Mouse (Mus musculus) liver, embryonic 11.5 days (tissue): ENCODE data around the gene Slc13a3. TPM values are rescaled to one million over a fixed set of nuclear protein-coding genes. Genes with fewer than 3 reads are reported as not detected.

Experiments used
- ATAC-seq: fragments of 200-750 bp; cut with Nextera tagmentation; replicated peaks from 2 replicates; pipeline ENCODE4 v1.8.0; 2017; ENCODE audit warnings: moderate number of reproducible peaks, mild to moderate bottlenecking, moderate TSS enrichment, moderate library complexity; ENCODE audit not compliant: low FRiP score
- DNase-seq: peaks from one replicate; pipeline ENCODE4 v3.0.0-alpha.2; 2017; ENCODE audit warnings: low spot score
- H3K27ac ChIP-seq: fragments of 300-500 bp; sonication (generic); 2 replicates; pipeline ENCODE4 v1.5.1; 2014; ENCODE audit warnings: mild to moderate bottlenecking, low read depth, low read length, control low read depth
- H3K27me3 ChIP-seq: fragments of 300-500 bp; sonication (generic); replicated peaks from 2 replicates; pipeline ENCODE4 v1.6.1; 2014; ENCODE audit warnings: low read length, mixed read lengths; ENCODE audit not compliant: control insufficient read depth, insufficient read depth
- H3K36me3 ChIP-seq: fragments of 300-500 bp; sonication (generic); 2 replicates; pipeline ENCODE4 v1.6.1; 2014; ENCODE audit warnings: mild to moderate bottlenecking, low read length, moderate library complexity, mixed read lengths; ENCODE audit not compliant: control insufficient read depth, insufficient read depth
- H3K4me1 ChIP-seq: fragments of 300-500 bp; sonication (generic); replicated peaks from 2 replicates; pipeline ENCODE4 v1.6.1; 2014; ENCODE audit warnings: low read length, mixed read lengths; ENCODE audit not compliant: control insufficient read depth, insufficient read depth
- H3K4me2 ChIP-seq: fragments of 300-500 bp; sonication (generic); 2 replicates; pipeline ENCODE4 v1.6.1; 2014; ENCODE audit warnings: mild to moderate bottlenecking, control low read depth, moderate library complexity
- H3K4me3 ChIP-seq: fragments of 300-500 bp; sonication (generic); 2 replicates; pipeline ENCODE4 v1.5.1; 2014; ENCODE audit warnings: low read depth, low read length, control low read depth
- H3K9ac ChIP-seq: fragments of 300-500 bp; sonication (generic); 2 replicates; pipeline ENCODE4 v1.6.1; 2014; ENCODE audit warnings: low read depth, low read length, control low read depth
- H3K9me3 ChIP-seq: fragments of 300-500 bp; sonication (generic); 2 replicates; pipeline ENCODE4 v1.6.1; 2016; ENCODE audit warnings: low read length, inconsistent platforms, mixed read lengths; ENCODE audit not compliant: control insufficient read depth
- WGBS: fragments of 180-500 bp; shearing (Covaris S2); extraction: QIAGEN DNeasy Blood & Tissue Kit; methylation state at CpG from one replicate; pipeline ENCODE4 v1.1.7; 2014; 5-methylcytosine and 5-hydroxymethylcytosine counted together
- polyA plus RNA-seq: library from polyadenylated mRNA; unstranded; fragments of >200 nt; fragmentation: Nextera tagmentation; extraction: Ambion mirVana; gene quantifications from 2 replicates; pipeline ENCODE4 v1.2.1, GENCODE M21; 2014

Slc13a3 gene
- polyA plus RNA-seq, 1 experiment from 2014 or later = 2.9 TPM

DNA sequence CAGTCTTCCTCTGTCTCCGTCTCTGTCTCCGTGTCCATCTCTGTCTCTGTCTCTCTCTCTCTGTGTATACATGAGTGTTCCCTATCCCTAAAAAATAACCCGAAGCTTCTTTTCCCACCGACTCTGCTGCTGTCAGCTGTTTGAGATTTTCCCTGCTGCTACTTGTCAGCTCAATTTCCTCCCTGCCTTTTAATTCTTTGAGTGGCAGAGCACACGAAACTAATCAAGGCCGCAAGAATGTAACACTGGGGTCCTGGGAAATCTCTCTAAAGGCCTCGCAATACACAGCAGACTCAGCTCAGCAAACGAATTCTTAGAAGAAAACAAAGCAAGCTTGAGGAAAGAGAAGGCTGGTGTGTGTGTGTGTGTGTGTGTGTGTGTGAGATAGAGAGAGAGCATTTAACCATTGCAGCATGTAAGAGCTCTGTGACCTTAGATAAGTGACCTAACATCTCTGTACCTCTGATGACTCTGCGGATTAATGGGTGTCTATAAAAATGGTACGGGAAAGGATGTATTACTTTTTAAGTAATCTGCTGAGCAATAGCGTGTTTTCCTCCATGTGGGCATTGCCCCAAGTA is 57.8 kb downstream of the Slc13a3 start:
- DNase-seq (no peak), ATAC-seq (peak; percentile 63; the same call in 1 of the 2 replicates)
- Histone ChIP-seq H3K4me2 (no peak overlapping the region), H3K27me3 (no peaks in the 10 kb centered on the region), H3K36me3 (no peaks in the 10 kb centered on the region), H3K4me1 (peaks cover 18% of the 10 kb centered on the region), H3K9ac (no peak overlapping the region), H3K4me3 (no peak overlapping the region), H3K27ac (no peak overlapping the region), H3K9me3 (no peaks in the 10 kb centered on the region)
- WGBS = 48% methylated on average over 11 of the region's 11 CpGs

GRCm38 (mm10) chr2:165414321-165414720 is 58.7 kb downstream of the Slc13a3 start:
- H3K4me1 ChIP-seq = peaks cover 18% of the 10 kb centered on the region
- no peak for ATAC-seq
- 57% methylated on average over 5 of the region's 5 CpGs for WGBS
- no peaks in the 10 kb centered on the region for H3K9me3 ChIP-seq
- H3K4me2 ChIP-seq = no peak overlapping the region
- no peak overlapping the region; the same call in 1 of the 2 replicates for H3K27ac ChIP-seq
- H3K9ac ChIP-seq = no peak overlapping the region
- H3K4me3 ChIP-seq = no peak overlapping the region
- no peaks in the 10 kb centered on the region; the same call in 1 of the 2 replicates for H3K27me3 ChIP-seq
- no peak for DNase-seq
- no peaks in the 10 kb centered on the region for H3K36me3 ChIP-seq

DNA sequence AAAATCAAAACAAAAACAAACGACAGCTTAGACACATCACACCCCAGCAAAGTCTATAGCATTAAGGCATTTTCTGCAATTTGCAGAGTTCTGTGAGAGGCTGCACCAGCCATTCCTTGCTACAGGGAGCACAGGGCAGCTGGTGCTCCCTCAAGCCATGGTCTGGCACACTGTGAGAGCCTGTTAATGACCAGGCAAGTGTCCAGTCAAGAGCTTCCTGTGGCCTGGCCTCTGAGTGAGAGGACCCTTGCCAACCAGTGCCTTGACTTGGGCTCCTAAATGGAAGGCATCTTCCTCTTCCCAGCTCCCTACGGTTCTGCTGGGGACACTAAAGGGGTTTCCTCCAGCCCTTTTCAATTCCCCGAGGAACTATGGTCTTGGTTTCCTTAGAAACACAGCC is 59.1 kb downstream of the Slc13a3 start:
- H3K36me3 ChIP-seq = no peaks in the 10 kb centered on the region
- no peak for DNase-seq
- no peak for ATAC-seq
- WGBS = 42% methylated on average over 3 of the region's 3 CpGs
- no peak overlapping the region for H3K4me3 ChIP-seq
- H3K9ac ChIP-seq = no peak overlapping the region
- H3K9me3 ChIP-seq = no peaks in the 10 kb centered on the region
- H3K4me1 ChIP-seq = peaks cover 18% of the 10 kb centered on the region
- no peak overlapping the region for H3K4me2 ChIP-seq
- no peaks in the 10 kb centered on the region; the same call in 1 of the 2 replicates for H3K27me3 ChIP-seq
- H3K27ac ChIP-seq = no peak overlapping the region; the same call in 1 of the 2 replicates

- H3K4me1 ChIP-seq = peaks cover 11% of the 10 kb centered on the region; the same call in 1 of the 2 replicates
- no peak overlapping the region for H3K4me2 ChIP-seq
- no peaks in the 10 kb centered on the region; the same call in 1 of the 2 replicates for H3K27me3 ChIP-seq
- no peaks in the 10 kb centered on the region for H3K9me3 ChIP-seq
- WGBS = 50% methylated on average over 10 of the region's 10 CpGs
- H3K27ac ChIP-seq = no peak overlapping the region
- no peaks in the 10 kb centered on the region for H3K36me3 ChIP-seq
- H3K9ac ChIP-seq = no peak overlapping the region
- H3K4me3 ChIP-seq = no peak overlapping the region
- DNase-seq (no peak), ATAC-seq (no peak)
Measured at GRCm38 (mm10) chr2:165407700-165408301, 65.2 kb downstream of the Slc13a3 start.

- DNase-seq = no peak
- Histone ChIP-seq H3K4me3 (no peak overlapping the region), H3K27me3 (no peaks in the 10 kb centered on the region; the same call in 1 of the 2 replicates), H3K4me1 (peaks cover 17% of the 10 kb centered on the region), H3K4me2 (peak overlapping the region; percentile 21; the same call in 1 of the 2 replicates), H3K9me3 (no peaks in the 10 kb centered on the region), H3K36me3 (no peaks in the 10 kb centered on the region), H3K9ac (no peak overlapping the region), H3K27ac (peak overlapping the region; percentile 69)
- peak; percentile 21; the same call in 1 of the 2 replicates for ATAC-seq
- WGBS = 31% methylated on average over 6 of the region's 6 CpGs
Measured at GRCm38 (mm10) chr2:165405351-165405750, 67.7 kb downstream of the Slc13a3 start.

- Histone ChIP-seq H3K27ac (peak overlapping the region; percentile 69), H3K9ac (no peak overlapping the region), H3K4me3 (no peak overlapping the region), H3K4me1 (peaks cover 17% of the 10 kb centered on the region), H3K4me2 (peak overlapping the region; percentile 21; the same call in 1 of the 2 replicates), H3K9me3 (no peaks in the 10 kb centered on the region), H3K36me3 (no peaks in the 10 kb centered on the region), H3K27me3 (no peaks in the 10 kb centered on the region; the same call in 1 of the 2 replicates)
- ATAC-seq (peak; percentile 68), DNase-seq (no peak)
- WGBS = 45% methylated on average over 9 of the region's 9 CpGs
Measured at GRCm38 (mm10) chr2:165404951-165405350, 68.1 kb downstream of the Slc13a3 start.

GRCm38 (mm10) chr2:165398164-165398785 is 74.8 kb downstream of the Slc13a3 start:
- no peaks in the 10 kb centered on the region for H3K9me3 ChIP-seq
- H3K36me3 ChIP-seq = no peaks in the 10 kb centered on the region
- ATAC-seq (no peak), DNase-seq (no peak)
- no peak overlapping the region for H3K4me2 ChIP-seq
- H3K27me3 ChIP-seq = no peaks in the 10 kb centered on the region; the same call in 1 of the 2 replicates
- H3K27ac ChIP-seq = no peak overlapping the region
- no peak overlapping the region for H3K4me3 ChIP-seq
- H3K9ac ChIP-seq = no peak overlapping the region
- 68% methylated on average over 15 of the region's 15 CpGs for WGBS
- H3K4me1 ChIP-seq = peaks cover 16% of the 10 kb centered on the region

GRCm38 (mm10) chr2:165397502-165398163 is 75.4 kb downstream of the Slc13a3 start:
- Histone ChIP-seq H3K4me2 (no peak overlapping the region), H3K9me3 (no peaks in the 10 kb centered on the region), H3K36me3 (no peaks in the 10 kb centered on the region), H3K4me1 (peaks cover 16% of the 10 kb centered on the region), H3K27me3 (no peaks in the 10 kb centered on the region; the same call in 1 of the 2 replicates), H3K27ac (peak overlapping the region; percentile 11; the same call in 1 of the 2 replicates), H3K9ac (no peak overlapping the region), H3K4me3 (no peak overlapping the region)
- ATAC-seq = no peak
- 75% methylated on average over 23 of the region's 23 CpGs for WGBS
- no peak for DNase-seq
